Mouse (Mus musculus) kidney, adult 2 months (tissue): ENCODE measurements around the gene Caln1.

ENCODE experiments used
- CTCF ChIP-seq: fragments of 200-500 bp; conservative IDR thresholded peaks from 2 replicates; pipeline ENCODE4 v1.5.1; 2011; ENCODE audit warnings: low read depth, mild to moderate bottlenecking, control low read depth, low read length, moderate library complexity, mixed read lengths; ENCODE audit not compliant: insufficient read depth, insufficient read length
- POLR2A ChIP-seq: fragments of 200-500 bp; IDR thresholded peaks from one replicate; pipeline ENCODE4 v1.6.1; 2011; ENCODE audit warnings: low read depth, low read length, control low read depth

- no peak for TF ChIP-seq CTCF
- TF ChIP-seq POLR2A: no peak
Observed at GRCm38 (mm10) chr5:130765784-130766183, 396.5 kb downstream of the Caln1 start.
